In genomic region chr6:6313171-6313570, GRCm38 (mm10) we compare ENCODE assay signal across 21 mouse cellular contexts.
A peak's percentile ranks its signal among the peaks of the same experiment; 100 is the strongest.
DNase-seq lines count a peak whose midpoint lies in the region; ATAC-seq lines count a peak whose summit lies in the region.
"Had no signal": no experiment of that assay in that cellular context is flagged by ENCODE, and none has a peak within 500 bp of the region (broad histone marks: within the 10 kb centered on the region; RNA-seq: fewer than 3 reads in every experiment).

No protein-coding gene starts in this region.

- intact Hi-C loops in left cerebral cortex, postnatal 14 days (cut with DNase I): no loop called here
- intact Hi-C loops in left cerebral cortex, postnatal 4 days (cut with DNase I): no loop called here

- no peak for DNase-seq in frontal cortex, postnatal 25 days (ENCODE audit: low spot score in 2 of 2)
- DNase-seq in left cerebral cortex, postnatal 14 days (ENCODE audit: low spot score in 2 of 2): peak; percentile 9 to 57
- no peak for DNase-seq in left cerebral cortex, postnatal 4 days
- peak; percentile 20 for DNase-seq in right cerebral cortex, adult 18-20 months
- no peak for DNase-seq in right cerebral cortex, postnatal 14 days
- DNase-seq in layer of hippocampus, postnatal 25 days (ENCODE audit: extremely low spot score in 1 of 2, low spot score in 1 of 2): no peak
- DNase-seq: adrenal gland, adult 8-10 months; adrenal gland, postnatal 25 days; cerebellum, adult 18-20 months; cerebellum, adult 9-10 months; cerebellum, postnatal 14 days; gastrocnemius, adult 2 months; gastrocnemius, postnatal 14 days; heart, adult 18-20 months; heart, postnatal 10 days; heart, postnatal 36 days had no signal

- peak; percentile 98 for ATAC-seq in frontal cortex, adult (ENCODE audit: low TSS enrichment)
- ATAC-seq: activated CD4-positive, CD25-positive, alpha-beta regulatory T cell, adult 4 months; forebrain, embryonic 13.5 days; forebrain, embryonic 16.5 days; hindbrain, embryonic 16.5 days had no signal

Comparison
In these comparisons a context has a peak if more than half of its experiments do, and no peak if none do; other contexts are left out.
1. DNase-seq: peak in left cerebral cortex, postnatal 14 days (2 of 2) and right cerebral cortex, adult 18-20 months (single experiment); none in frontal cortex, postnatal 25 days (0 of 2), left cerebral cortex, postnatal 4 days (single experiment), right cerebral cortex, postnatal 14 days (single experiment) and layer of hippocampus, postnatal 25 days (0 of 2).